Mouse (Mus musculus) cortical plate, adult 2 months (tissue): ENCODE data around the gene Ctsw.

Experiments used
- CTCF ChIP-seq: fragments of 200-500 bp; IDR thresholded peaks from 2 replicates; pipeline ENCODE4 v1.5.1; 2011; ENCODE audit warnings: mild to moderate bottlenecking, control low read depth, low read length; ENCODE audit not compliant: insufficient read depth; ENCODE audit errors: extremely low read depth
- POLR2A ChIP-seq: fragments of 200-500 bp; IDR thresholded peaks from 2 replicates; pipeline ENCODE4 v1.6.1; 2011; ENCODE audit warnings: mild to moderate bottlenecking, low read length, control low read depth; ENCODE audit not compliant: insufficient read depth; ENCODE audit errors: extremely low read depth

DNA sequence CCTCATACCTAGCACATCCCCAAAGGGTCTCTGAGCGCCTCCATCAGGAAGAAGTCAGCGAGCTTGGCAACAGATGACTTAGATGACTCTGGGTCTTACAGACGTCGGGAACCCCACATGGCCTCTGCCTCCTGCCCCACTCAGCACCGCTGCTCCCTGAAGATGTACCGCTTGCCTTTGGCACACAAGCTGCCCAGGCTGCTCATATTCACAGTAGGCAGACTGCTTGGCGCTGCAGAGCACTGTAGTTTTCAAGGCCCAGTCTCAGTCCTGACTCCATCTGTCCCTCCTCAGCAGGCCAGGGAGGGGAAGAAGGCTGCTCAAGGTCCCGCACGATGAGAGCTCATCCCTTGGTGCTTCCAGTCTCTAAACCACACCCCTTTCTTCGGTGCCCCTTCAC is 46.0 kb downstream of the Ctsw start:
- TF ChIP-seq CTCF (no peak), POLR2A (no peak)
